Mouse (Mus musculus) CH12.LX (cell line): Measurements from ENCODE around the gene Rspry1. TPM values are rescaled to one million over a fixed set of nuclear protein-coding genes. Genes with fewer than 3 reads are reported as not detected.
A peak's percentile ranks its signal among the peaks of the same experiment; 100 is the strongest.

Source experiments
- DNase-seq: peaks from one replicate; pipeline ENCODE4 v3.0.0-alpha.2; 2013; ENCODE audit errors: extremely low read depth
- H3K27ac ChIP-seq: 2 replicates; pipeline ENCODE4 v1.5.1; 2012; ENCODE audit warnings: low read depth, mild to moderate bottlenecking, control low read depth, moderate library complexity; ENCODE audit not compliant: insufficient read depth
- H3K27me3 ChIP-seq: replicated peaks from 2 replicates; pipeline ENCODE3; 2012; ENCODE audit warnings: inconsistent platforms
- H3K36me3 ChIP-seq, 2 experiments: replicated peaks in 1 of 2; 2 replicates each; pipeline versions ENCODE3 to v1.6.1; 2012; ENCODE audit warnings: inconsistent platforms in 1 of 2, low read length in 1 of 2, mild to moderate bottlenecking in 1 of 2, mixed read lengths in 1 of 2, moderate library complexity in 1 of 2; ENCODE audit not compliant: control insufficient read depth in 1 of 2, insufficient read depth in 1 of 2
- H3K4me1 ChIP-seq, 2 experiments: 2 replicates each; pipeline ENCODE4 v1.6.1; 2012; ENCODE audit warnings: inconsistent platforms in 1 of 2, moderate library complexity in 1 of 2; ENCODE audit not compliant: insufficient read depth in 2 of 2, control insufficient read depth in 1 of 2
- H3K4me2 ChIP-seq: 2 replicates; pipeline ENCODE4 v1.6.1; 2012; ENCODE audit warnings: low read depth, mild to moderate bottlenecking, control low read depth; ENCODE audit not compliant: poor library complexity, insufficient read depth, severe bottlenecking
- H3K4me3 ChIP-seq, 3 experiments: fragments of 150-350 bp in 1 of 3; sonication (generic) in 1 of 3; replicated peaks in 1 of 3; 2 replicates each; pipeline versions ENCODE3 to v1.5.1; 2011 to 2012; ENCODE audit warnings: low read depth in 2 of 3, low read length in 2 of 3, mild to moderate bottlenecking in 2 of 3, moderate library complexity in 2 of 3, control low read depth in 1 of 3, improper control_type of control experiment in 1 of 3, inconsistent platforms in 1 of 3, mixed read lengths in 1 of 3; ENCODE audit not compliant: poor library complexity in 1 of 3
- H3K79me2 ChIP-seq: replicated peaks from 2 replicates; pipeline ENCODE4 v1.6.1; 2012; ENCODE audit warnings: mild to moderate bottlenecking, moderate library complexity; ENCODE audit not compliant: control insufficient read depth, poor library complexity, insufficient read depth, severe bottlenecking; ENCODE audit errors: extremely low read depth
- H3K9ac ChIP-seq: 2 replicates; pipeline ENCODE4 v1.6.1; 2012; ENCODE audit warnings: low read depth, mild to moderate bottlenecking, control low read depth, moderate library complexity; ENCODE audit not compliant: insufficient read depth
- H3K9me3 ChIP-seq: replicated peaks from 2 replicates; pipeline ENCODE3; 2012; ENCODE audit warnings: low read length, inconsistent platforms, mixed read lengths
- BHLHE40 ChIP-seq: IDR thresholded peaks from 2 replicates; pipeline ENCODE4 v1.6.1; 2011; ENCODE audit warnings: mild to moderate bottlenecking, low read depth, low read length, improper control_type of control experiment
- CHD1 ChIP-seq: IDR thresholded peaks from 2 replicates; pipeline ENCODE4 v1.6.1; 2012; ENCODE audit warnings: low read depth, low read length, improper control_type of control experiment, inconsistent platforms
- CHD2 ChIP-seq: IDR thresholded peaks from 2 replicates; pipeline ENCODE4 v1.6.1; 2011; ENCODE audit warnings: low read length, improper control_type of control experiment
- CTCF ChIP-seq, 2 experiments: IDR thresholded peaks in 1 of 2; conservative IDR thresholded peaks in 1 of 2; 2 replicates each; pipeline ENCODE4 v1.5.1; 2011 to 2012; ENCODE audit warnings: low read depth in 2 of 2, low read length in 2 of 2, improper control_type of control experiment in 1 of 2, inconsistent platforms in 1 of 2, mild to moderate bottlenecking in 1 of 2, moderate library complexity in 1 of 2
- E2F4 ChIP-seq: IDR thresholded peaks from 2 replicates; pipeline ENCODE4 v1.6.1; 2011; ENCODE audit warnings: low read depth, low read length, improper control_type of control experiment; ENCODE audit not compliant: insufficient replicate concordance
- ELF1 ChIP-seq: IDR thresholded peaks from 2 replicates; pipeline ENCODE4 v1.6.1; 2014; ENCODE audit warnings: low read depth, mild to moderate bottlenecking, inconsistent platforms, low read length, improper control_type of control experiment
- EP300 ChIP-seq: IDR thresholded peaks from 2 replicates; pipeline ENCODE4 v1.6.1; 2011; ENCODE audit warnings: low read length, improper control_type of control experiment
- HCFC1 ChIP-seq: IDR thresholded peaks from 2 replicates; pipeline ENCODE4 v1.6.1; 2012; ENCODE audit warnings: low read depth, mild to moderate bottlenecking, inconsistent platforms, low read length, improper control_type of control experiment
- IRF4 ChIP-seq: IDR thresholded peaks from 2 replicates; pipeline ENCODE4 v1.6.1; 2014; ENCODE audit warnings: low read depth, mild to moderate bottlenecking, inconsistent platforms, low read length, improper control_type of control experiment
- JUN ChIP-seq: IDR thresholded peaks from 2 replicates; pipeline ENCODE4 v1.6.1; 2011; ENCODE audit warnings: low read depth, mild to moderate bottlenecking, low read length, improper control_type of control experiment, moderate library complexity; ENCODE audit not compliant: insufficient read depth
- JUND ChIP-seq: conservative IDR thresholded peaks from 2 replicates; pipeline ENCODE4 v1.6.1; 2011; ENCODE audit warnings: low read depth, low read length, improper control_type of control experiment
- KAT2A ChIP-seq: IDR thresholded peaks from 2 replicates; pipeline ENCODE4 v1.6.1; 2012; ENCODE audit warnings: low read length, improper control_type of control experiment, inconsistent platforms; ENCODE audit not compliant: insufficient replicate concordance
- MAFK ChIP-seq: IDR thresholded peaks from 2 replicates; pipeline ENCODE4 v1.6.1; 2011; ENCODE audit warnings: low read length, improper control_type of control experiment; ENCODE audit not compliant: insufficient replicate concordance
- MAX ChIP-seq: IDR thresholded peaks from 2 replicates; pipeline ENCODE4 v1.6.1; 2011; ENCODE audit warnings: low read length, improper control_type of control experiment
- MAZ ChIP-seq: IDR thresholded peaks from 2 replicates; pipeline ENCODE4 v1.6.1; 2012; ENCODE audit warnings: low read depth, mild to moderate bottlenecking, inconsistent platforms, low read length, improper control_type of control experiment, moderate library complexity
- MEF2A ChIP-seq: IDR thresholded peaks from 2 replicates; pipeline ENCODE4 v1.6.1; 2014; ENCODE audit warnings: low read depth, mild to moderate bottlenecking, inconsistent platforms, low read length, improper control_type of control experiment, borderline replicate concordance
- MXI1 ChIP-seq: IDR thresholded peaks from 2 replicates; pipeline ENCODE4 v1.6.1; 2011; ENCODE audit warnings: mild to moderate bottlenecking, low read depth, low read length, improper control_type of control experiment
- MYC ChIP-seq: IDR thresholded peaks from 2 replicates; pipeline ENCODE4 v1.6.1; 2011; ENCODE audit warnings: low read depth, mild to moderate bottlenecking, improper control_type of control experiment, low read length
- NELFE ChIP-seq: IDR thresholded peaks from 2 replicates; pipeline ENCODE4 v1.6.1; 2011; ENCODE audit warnings: low read depth, low read length, improper control_type of control experiment
- NRF1 ChIP-seq: IDR thresholded peaks from 2 replicates; pipeline ENCODE4 v1.6.1; 2014; ENCODE audit warnings: low read depth, mild to moderate bottlenecking, inconsistent platforms, low read length, improper control_type of control experiment, moderate library complexity
- PAX5 ChIP-seq: IDR thresholded peaks from 2 replicates; pipeline ENCODE4 v1.6.1; 2012; ENCODE audit warnings: low read length, inconsistent platforms, mixed read lengths
- RCOR1 ChIP-seq: conservative IDR thresholded peaks from 2 replicates; pipeline ENCODE4 v1.6.1; 2012; ENCODE audit warnings: low read depth, mild to moderate bottlenecking, inconsistent platforms, low read length, improper control_type of control experiment
- SIN3A ChIP-seq: IDR thresholded peaks from 2 replicates; pipeline ENCODE4 v1.6.1; 2012; ENCODE audit warnings: low read length, improper control_type of control experiment, inconsistent platforms
- SMC3 ChIP-seq: IDR thresholded peaks from 2 replicates; pipeline ENCODE4 v1.6.1; 2011; ENCODE audit warnings: low read depth, low read length, improper control_type of control experiment
- TBP ChIP-seq: conservative IDR thresholded peaks from 2 replicates; pipeline ENCODE4 v1.6.1; 2011; ENCODE audit warnings: low read depth, low read length, improper control_type of control experiment
- UBTF ChIP-seq: IDR thresholded peaks from 2 replicates; pipeline ENCODE4 v1.6.1; 2012; ENCODE audit warnings: low read depth, mild to moderate bottlenecking, inconsistent platforms, low read length, improper control_type of control experiment, moderate library complexity
- USF1 ChIP-seq: IDR thresholded peaks from 2 replicates; pipeline ENCODE4 v1.6.1; 2014; ENCODE audit warnings: low read depth, mild to moderate bottlenecking, inconsistent platforms, low read length, improper control_type of control experiment
- USF2 ChIP-seq: conservative IDR thresholded peaks from 2 replicates; pipeline ENCODE4 v1.6.1; 2011; ENCODE audit warnings: low read depth, low read length, improper control_type of control experiment
- ZC3H11A ChIP-seq: IDR thresholded peaks from 2 replicates; pipeline ENCODE4 v1.6.1; 2012; ENCODE audit warnings: low read depth, mild to moderate bottlenecking, inconsistent platforms, low read length, improper control_type of control experiment
- ZKSCAN1 ChIP-seq: IDR thresholded peaks from 2 replicates; pipeline ENCODE4 v1.6.1; 2012; ENCODE audit warnings: low read depth, inconsistent platforms, low read length, improper control_type of control experiment, borderline replicate concordance
- ZMIZ1 ChIP-seq: IDR thresholded peaks from 2 replicates; pipeline ENCODE4 v1.6.1; 2012; ENCODE audit warnings: low read depth, mild to moderate bottlenecking, inconsistent platforms, low read length, improper control_type of control experiment
- ZNF384 ChIP-seq: IDR thresholded peaks from 2 replicates; pipeline ENCODE4 v1.6.1; 2012; ENCODE audit warnings: low read depth, low read length, improper control_type of control experiment, inconsistent platforms
- dilution Hi-C: fragments of 300-500 bp; cut with MboI; formaldehyde crosslinking; loops from 2 replicates; pipeline ENCODE4 v1.14.3; 2020; ENCODE audit warnings: low sequenced_read_pairs; ENCODE audit not compliant: extremely low pct_unique_long_range_greater_than_20kb, extremely low pct_ligation_motif_present
- in situ Hi-C: fragments of 300-500 bp; cut with MboI; formaldehyde crosslinking; loops from 3 replicates; pipeline ENCODE4 v1.14.3; 2019; ENCODE audit warnings: low sequenced_read_pairs, low pct_ligation_motif_present, low pct_unique_long_range_greater_than_20kb, mixed read lengths
- polyA plus RNA-seq: library from polyadenylated mRNA; unstranded; fragments of >175 nt; gene quantifications from 2 replicates; pipeline ENCODE4 v1.2.1, GENCODE M21; 2012; ENCODE audit warnings: low read depth; ENCODE audit not compliant: insufficient read length
- total RNA-seq, 2 experiments: library from RNA; depleted of rRNA; stranded (reverse); fragments of 300-350 nt in 1 of 2; fragments of >200 nt in 1 of 2; gene quantifications; 2 replicates each; pipeline ENCODE4 v1.2.3; 2012 to 2014

Rspry1 gene
- total and polyA plus RNA-seq, 3 experiments = 13.4 to 23.5 (median 18.0) TPM

DNA sequence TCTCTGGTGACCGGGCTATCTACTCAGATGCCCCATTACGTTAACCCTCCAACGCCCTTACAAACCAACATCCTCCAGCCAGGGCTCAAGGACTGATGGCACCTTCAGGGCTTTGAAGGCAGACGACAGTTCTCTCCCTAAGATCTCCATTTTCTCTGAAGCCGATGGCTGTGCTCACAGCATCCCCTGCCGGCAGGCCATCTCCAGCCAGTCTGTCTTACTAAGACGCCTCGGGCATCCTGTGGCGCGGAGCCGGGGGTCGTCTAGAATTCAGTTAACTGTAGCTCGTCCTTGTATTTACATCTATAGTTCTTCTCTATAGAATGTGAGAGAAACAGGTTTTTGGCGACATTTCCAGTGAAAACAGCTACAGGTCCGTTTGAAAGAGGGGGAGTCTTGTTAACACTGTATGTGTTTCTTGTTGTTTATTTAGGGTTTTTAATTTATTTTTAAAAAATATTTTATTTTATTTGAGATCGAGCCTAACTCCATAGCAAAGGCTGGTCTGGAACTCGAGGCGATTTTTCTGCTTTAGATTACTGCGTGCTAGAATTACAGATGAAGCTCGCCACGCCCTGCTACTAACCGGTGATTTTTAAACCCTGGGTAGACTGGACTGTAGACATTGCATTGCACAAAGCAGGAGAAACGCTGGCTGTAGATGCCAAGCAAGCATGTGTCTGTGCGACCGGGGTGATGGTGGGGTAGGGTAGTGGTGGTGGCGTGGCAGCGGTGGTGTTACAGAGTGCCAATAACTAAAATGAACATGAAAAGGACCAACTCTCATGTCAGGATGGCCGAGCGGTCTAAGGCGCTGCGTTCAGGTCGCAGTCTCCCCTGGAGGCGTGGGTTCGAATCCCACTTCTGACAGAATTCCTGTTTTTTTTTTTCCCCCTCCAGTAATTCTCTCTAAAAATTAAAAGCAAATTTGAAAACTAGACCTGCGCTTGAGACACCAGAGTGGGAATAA, 101.4 kb downstream of the Rspry1 start (continued):
- TF ChIP-seq CHD1 (peak; percentile 91), ZNF384 (peak; percentile 38; the same call in 1 of the 2 replicates)

DNA sequence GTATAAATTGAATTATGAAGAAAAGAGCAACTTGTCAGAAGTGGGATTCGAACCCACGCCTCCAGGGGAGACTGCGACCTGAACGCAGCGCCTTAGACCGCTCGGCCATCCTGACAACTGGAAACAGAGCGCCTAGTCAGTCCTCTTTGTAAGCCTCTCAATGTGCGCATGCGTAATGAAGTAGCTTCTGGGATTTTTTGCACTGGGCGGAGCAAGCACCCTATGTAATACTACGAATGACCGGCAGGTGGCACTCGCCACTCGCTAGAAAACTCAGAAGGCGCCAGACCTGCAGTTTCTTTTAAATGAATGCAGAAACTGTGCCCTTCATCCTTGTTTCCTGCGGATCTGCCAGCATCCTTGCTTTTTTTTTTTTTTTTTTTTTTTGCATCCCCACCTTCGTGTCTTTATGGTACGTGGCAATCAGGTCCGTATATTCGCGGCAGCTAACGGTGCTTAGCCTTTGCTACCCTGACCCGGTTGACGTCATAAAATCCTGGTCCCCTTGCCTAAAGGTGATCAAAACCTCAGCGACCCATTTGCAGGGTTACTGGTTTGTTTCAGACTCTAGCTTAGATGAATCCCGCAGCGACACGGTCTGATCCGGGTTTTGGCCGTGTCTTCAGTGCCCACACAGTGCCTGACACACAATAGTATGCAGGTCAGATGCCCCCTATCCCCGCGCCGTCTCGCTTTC, 102.4 kb downstream of the Rspry1 start:
- H3K9ac ChIP-seq = peak overlapping the region; percentile 86
- H3K27me3 ChIP-seq = no peaks in the 10 kb centered on the region
- H3K4me1 ChIP-seq = peaks cover 21 to 34% of the 10 kb centered on the region in 2 experiments
- H3K36me3 ChIP-seq = no peaks in the 10 kb centered on the region
- peak overlapping the region; percentile 40 for H3K4me2 ChIP-seq
- peak overlapping the region; percentile 61 to 71 (median 67) for H3K4me3 ChIP-seq
- dilution Hi-C loops (no loop called here), in situ Hi-C loops (loop anchor here (10.0 kb wide), 1 partner anchor 201 kb away; no protein-coding TSS in a partner anchor)
- peak; percentile 97 for DNase-seq
- H3K9me3 ChIP-seq = no peaks in the 10 kb centered on the region
- no peaks in the 10 kb centered on the region for H3K79me2 ChIP-seq
- H3K27ac ChIP-seq = peak overlapping the region; percentile 94
- peak; percentile 17 for TF ChIP-seq JUND
- TF ChIP-seq MYC = no peak; the same call in 1 of the 2 replicates
- TF ChIP-seq MEF2A = peak; percentile 73; the same call in 1 of the 2 replicates
- no peak for TF ChIP-seq CHD1
- no peak; the same call in 1 of the 2 replicates for TF ChIP-seq JUN
- no peak for TF ChIP-seq HCFC1
- peak; percentile 95 to 96 for TF ChIP-seq CTCF (conservative IDR thresholded peaks at IDR 0.05 in 1 of 2, IDR thresholded peaks at IDR 0.05 in 1 of 2; ENCODE audit: low read depth in 2 of 2, low read length in 2 of 2)
- peak; percentile 90; the same call in 1 of the 2 replicates for TF ChIP-seq E2F4
- TF ChIP-seq UBTF = no peak
- TF ChIP-seq SMC3 = peak; percentile 97
- TF ChIP-seq MAFK = peak; percentile 93
- TF ChIP-seq MAX = 0 out of 2 replicates have a peak, but pooled peaks have one; percentile 60
- TF ChIP-seq KAT2A = peak; percentile 84; the same call in 1 of the 2 replicates
- TF ChIP-seq TBP = peak; percentile 99
- TF ChIP-seq IRF4 = peak; percentile 32; the same call in 1 of the 2 replicates
- TF ChIP-seq ZC3H11A = peak; percentile 89
- peak; percentile 92 for TF ChIP-seq ELF1
- TF ChIP-seq EP300 = no peak
- no peak; the same call in 1 of the 2 replicates for TF ChIP-seq BHLHE40
- no peak; the same call in 1 of the 2 replicates for TF ChIP-seq ZMIZ1
- TF ChIP-seq NRF1 = peak; percentile 89
- TF ChIP-seq MXI1 = 0 out of 2 replicates have a peak, but pooled peaks have one; percentile 7
- peak; percentile 39; the same call in 1 of the 2 replicates for TF ChIP-seq NELFE
- TF ChIP-seq USF1 = no peak
- TF ChIP-seq ZNF384 = peak; percentile 92
- no peak for TF ChIP-seq ZKSCAN1
- TF ChIP-seq RCOR1 = no peak
- TF ChIP-seq PAX5 = no peak
- no peak for TF ChIP-seq CHD2
- TF ChIP-seq MAZ = 0 out of 2 replicates have a peak, but pooled peaks have one; percentile 65
- TF ChIP-seq USF2 = no peak
- TF ChIP-seq SIN3A = peak; percentile 73; the same call in 1 of the 2 replicates
